Mouse (Mus musculus): ENCODE data around the gene Phka1. TPM values are rescaled to one million over a fixed set of nuclear protein-coding genes. Genes with fewer than 3 reads are reported as not detected.

The Phka1 gene
- polyA plus RNA-seq, 1 experiment: 1.2 TPM

- no peak for TF ChIP-seq GATA1 (IDR thresholded peaks at IDR 0.05; ENCODE audit: low read length)
Measured at GRCm38 (mm10) chrX:102479665-102480064, 164.4 kb downstream of the Phka1 start.

GRCm38 (mm10) chrX:102478965-102479364 lies 165.1 kb downstream of the Phka1 start:
- TF ChIP-seq GATA1 (IDR thresholded peaks at IDR 0.05; ENCODE audit: low read length): no peak

- TF ChIP-seq GATA1 (IDR thresholded peaks at IDR 0.05; ENCODE audit: low read length): no peak
Measured at GRCm38 (mm10) chrX:102478481-102478880, 165.6 kb downstream of the Phka1 start.

- TF ChIP-seq GATA1 (IDR thresholded peaks at IDR 0.05; ENCODE audit: low read length): no peak
Measured at GRCm38 (mm10) chrX:102476784-102477183, 167.3 kb downstream of the Phka1 start.

- no peak for TF ChIP-seq GATA1 (IDR thresholded peaks at IDR 0.05; ENCODE audit: low read length)
Measured at GRCm38 (mm10) chrX:102475555-102475954, 168.5 kb downstream of the Phka1 start.

Other genes with a start within 250 kb of the Phka1 start
- gene Hdac8, start 138.9 kb downstream of the Phka1 start, polyA plus RNA-seq (2012): 5.8 and 7.8 TPM in 2 replicates
- gene Gm3880, start 42.7 kb upstream of the Phka1 start, polyA plus RNA-seq (2012): not detected in 2 replicates
- gene Gm9112, start 63.4 kb upstream of the Phka1 start, polyA plus RNA-seq (2012): not detected in 2 replicates
- not detected in 2 replicates for gene Dmrtc1b, start 63.6 kb upstream of the Phka1 start, polyA plus RNA-seq (2012)
- gene Dmrtc1c1, start 158.7 kb upstream of the Phka1 start, polyA plus RNA-seq (2012): not detected in 2 replicates
- gene Dmrtc1c2, start 210.4 kb upstream of the Phka1 start, polyA plus RNA-seq (2012): 0.12 TPM in 1 of 2 replicates, not detected in the other
- not detected in 2 replicates for gene 1700031F05Rik, start 223.7 kb upstream of the Phka1 start, polyA plus RNA-seq (2012)